Mouse (Mus musculus) kidney, embryonic 14.5 days (tissue): ENCODE measurements around the gene Srrt. TPM values are rescaled to one million over a fixed set of nuclear protein-coding genes. Genes with fewer than 3 reads are reported as not detected.

Source experiments
- ATAC-seq: fragments of 200-750 bp; cut with Nextera tagmentation; 2 replicates; pipeline ENCODE4 v1.8.0; 2017; ENCODE audit warnings: moderate number of reproducible peaks, mild to moderate bottlenecking, moderate TSS enrichment, moderate library complexity; ENCODE audit not compliant: low FRiP score, low TSS enrichment
- H3K27ac ChIP-seq: fragments of 300-500 bp; sonication (generic); 2 replicates; pipeline ENCODE4 v1.5.1; 2014; ENCODE audit warnings: low read depth, mild to moderate bottlenecking, low read length, moderate library complexity, mixed read lengths
- H3K27me3 ChIP-seq: fragments of 300-500 bp; sonication (generic); 2 replicates; pipeline ENCODE4 v1.6.1; 2014; ENCODE audit warnings: mild to moderate bottlenecking, low read length; ENCODE audit not compliant: control insufficient read depth, insufficient read depth
- H3K36me3 ChIP-seq: fragments of 300-500 bp; sonication (generic); 2 replicates; pipeline ENCODE4 v1.6.1; 2014; ENCODE audit warnings: low read length, mixed read lengths; ENCODE audit not compliant: control insufficient read depth, insufficient read depth
- H3K4me1 ChIP-seq: fragments of 300-500 bp; sonication (generic); 2 replicates; pipeline ENCODE4 v1.6.1; 2014; ENCODE audit warnings: low read length, mixed read lengths; ENCODE audit not compliant: control insufficient read depth, insufficient read depth
- H3K4me2 ChIP-seq: fragments of 300-500 bp; sonication (generic); replicated peaks from 2 replicates; pipeline ENCODE4 v1.6.1; 2014; ENCODE audit warnings: low read depth, mild to moderate bottlenecking, low read length
- H3K4me3 ChIP-seq: fragments of 300-500 bp; sonication (generic); 2 replicates; pipeline ENCODE4 v1.5.1; 2014; ENCODE audit warnings: mild to moderate bottlenecking, low read length
- H3K9ac ChIP-seq: fragments of 300-500 bp; sonication (generic); 2 replicates; pipeline ENCODE4 v1.6.1; 2014; ENCODE audit warnings: low read depth, mild to moderate bottlenecking, low read length, moderate library complexity
- H3K9me3 ChIP-seq: fragments of 300-500 bp; sonication (generic); 2 replicates; pipeline ENCODE4 v1.6.1; 2016; ENCODE audit warnings: low read length; ENCODE audit not compliant: control insufficient read depth
- WGBS: fragments of 180-500 bp; shearing (Covaris S2); extraction: QIAGEN DNeasy Blood & Tissue Kit; methylation state at CpG from one replicate; pipeline ENCODE4 v1.1.7; 2014; 5-methylcytosine and 5-hydroxymethylcytosine counted together
- microRNA-seq: library from miRNA; unstranded; fragments of <30 nt; microRNA quantifications from one replicate; pipeline ENCODE4, GENCODE M21; 2016
- polyA plus RNA-seq: library from polyadenylated mRNA; unstranded; fragments of >200 nt; fragmentation: Nextera tagmentation; extraction: Ambion mirVana; gene quantifications from 2 replicates; pipeline ENCODE4 v1.2.1, GENCODE M21; 2014

Gene Srrt
- polyA plus RNA-seq, 1 experiment from 2014 or later, result 141 TPM

DNA sequence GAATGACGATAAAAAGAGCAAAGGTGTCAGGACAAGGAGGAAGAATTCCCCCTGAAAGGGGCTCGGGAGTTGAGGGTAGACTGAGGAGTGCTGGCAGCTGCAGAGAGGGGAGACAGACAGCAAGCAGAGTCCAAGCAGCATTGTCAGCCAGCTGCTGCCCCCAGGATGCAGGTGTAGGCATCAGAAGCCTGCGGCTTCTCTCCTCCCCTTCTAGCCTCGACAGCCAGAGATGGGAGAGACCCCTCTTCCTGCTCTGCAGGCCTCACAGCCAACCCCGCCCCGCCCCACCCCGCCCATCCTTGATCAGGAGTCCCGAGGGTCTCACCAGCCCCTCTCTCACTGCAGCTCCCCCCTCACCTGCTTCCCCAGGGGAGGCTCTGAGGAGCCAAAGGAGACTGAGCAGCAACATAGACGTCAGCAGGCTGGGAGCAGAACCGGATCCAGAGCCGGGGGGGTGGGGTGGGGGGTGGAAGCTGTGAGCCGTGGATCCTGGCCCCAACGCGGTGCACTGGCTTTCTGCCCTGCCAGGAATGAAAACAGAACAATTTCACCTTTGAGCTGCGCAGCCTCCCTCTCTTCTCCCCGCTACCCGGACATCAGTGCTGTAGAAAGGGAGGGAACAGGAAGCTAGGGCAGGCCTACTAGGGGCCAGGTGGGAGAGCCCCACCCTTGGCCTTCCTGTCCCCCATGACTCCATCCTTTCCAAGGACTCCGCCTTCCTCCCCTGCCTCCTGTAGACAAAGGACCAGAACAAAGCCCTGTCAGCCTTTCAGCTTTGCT is 39.2 kb downstream of the Srrt start:
- H3K36me3 ChIP-seq, result no peaks in the 10 kb centered on the region
- 0 out of 2 replicates have a peak, but pooled peaks cover 4% of the 10 kb centered on the region for H3K4me1 ChIP-seq
- peak overlapping the region; percentile 30 for H3K4me2 ChIP-seq
- H3K27ac ChIP-seq, result no peak overlapping the region
- peaks cover 5% of the 10 kb centered on the region; the same call in 1 of the 2 replicates for H3K9me3 ChIP-seq
- peak overlapping the region; percentile 1; the same call in 1 of the 2 replicates for H3K4me3 ChIP-seq
- 20% methylated on average over 17 of the region's 18 CpGs for WGBS
- ATAC-seq, result peak; percentile 62
- no peaks in the 10 kb centered on the region for H3K27me3 ChIP-seq
- no peak overlapping the region for H3K9ac ChIP-seq

DNA sequence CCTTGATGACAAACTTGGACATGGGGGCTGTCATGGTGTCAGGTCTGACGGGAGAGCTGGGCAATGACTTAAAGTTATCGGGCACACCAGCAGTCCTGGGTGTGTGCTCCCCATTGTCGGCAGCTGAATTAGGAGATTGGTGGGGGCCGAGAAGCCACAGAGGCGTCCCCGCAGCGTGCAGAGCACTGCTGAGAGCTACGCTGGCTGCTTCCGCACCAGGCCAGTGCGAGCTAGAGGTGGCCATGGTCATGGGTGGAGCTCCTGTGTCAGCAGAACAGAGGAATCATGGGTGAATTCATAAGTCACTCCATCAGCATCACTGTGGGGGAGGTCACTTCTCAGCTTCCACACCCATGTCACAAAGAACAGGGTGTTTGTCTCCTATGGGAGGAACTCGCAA is 42.7 kb downstream of the Srrt start:
- Histone ChIP-seq H3K4me1 (0 out of 2 replicates have a peak, but pooled peaks cover 4% of the 10 kb centered on the region), H3K9me3 (no peaks in the 10 kb centered on the region), H3K27ac (no peak overlapping the region), H3K9ac (no peak overlapping the region), H3K4me3 (no peak overlapping the region), H3K36me3 (no peaks in the 10 kb centered on the region), H3K27me3 (no peaks in the 10 kb centered on the region), H3K4me2 (no peak overlapping the region)
- no peak for ATAC-seq
- WGBS, result 92% methylated on average over 11 of the region's 11 CpGs

DNA sequence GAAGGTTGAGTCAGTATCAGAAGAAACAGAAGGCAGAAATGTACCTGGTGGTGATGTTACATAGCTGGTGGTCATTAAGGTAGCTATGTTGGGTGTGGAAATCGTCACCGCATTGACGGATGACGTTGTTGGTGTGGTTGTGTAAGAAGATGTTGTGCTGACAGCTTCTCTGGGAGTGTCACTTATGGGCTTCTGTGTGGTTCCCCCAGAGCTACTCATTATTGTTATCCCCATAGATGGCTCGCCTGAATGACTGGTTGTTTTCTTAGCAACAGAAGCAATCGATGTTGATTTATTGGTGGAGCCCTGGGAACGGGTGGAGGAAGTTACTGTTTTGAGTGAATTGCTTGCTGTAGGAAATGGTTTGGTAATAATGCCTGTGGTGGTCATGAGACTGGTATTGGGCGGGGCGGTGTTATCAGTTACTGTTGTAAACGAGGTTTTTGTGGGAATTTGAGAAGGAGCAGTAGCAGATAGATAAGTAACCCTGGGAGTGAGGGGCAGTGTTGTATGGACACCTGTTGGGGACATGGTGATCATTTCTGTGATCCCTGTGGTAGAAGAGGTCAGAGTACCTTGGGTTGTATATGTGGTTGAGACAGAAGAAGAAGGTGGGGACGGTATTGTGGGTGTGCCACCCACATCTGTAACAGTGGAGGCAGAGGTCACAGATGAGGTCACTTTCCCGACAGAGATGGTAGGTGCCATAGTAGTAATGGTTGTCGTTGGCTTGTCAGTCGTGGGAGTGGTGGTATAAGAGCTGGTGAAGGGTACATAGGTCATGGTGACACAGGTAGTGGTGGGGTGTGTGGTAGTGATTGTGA is 43.4 kb downstream of the Srrt start:
- WGBS, result 68% methylated on average over 14 of the region's 14 CpGs
- ATAC-seq, result no peak
- H3K4me2 ChIP-seq, result no peak overlapping the region
- H3K9ac ChIP-seq, result no peak overlapping the region
- H3K27me3 ChIP-seq, result no peaks in the 10 kb centered on the region
- 0 out of 2 replicates have a peak, but pooled peaks cover 4% of the 10 kb centered on the region for H3K4me1 ChIP-seq
- H3K9me3 ChIP-seq, result no peaks in the 10 kb centered on the region
- H3K27ac ChIP-seq, result no peak overlapping the region
- no peaks in the 10 kb centered on the region for H3K36me3 ChIP-seq
- no peak overlapping the region for H3K4me3 ChIP-seq

Small RNAs within 50 kb of the gene (microRNA-seq; reads per million reads assigned to microRNA genes)
- gene Mir7036 (1.1 reads per million), gene Mir8116 (not detected)

Other genes starting within 250 kb of the Srrt start
- gene Serpine1, start 235.4 kb downstream of the Srrt start, polyA plus RNA-seq, result 0.26 and 0.32 TPM in 2 replicates
- 9.7 TPM in 2 replicates for gene Trim56, start 191.5 kb downstream of the Srrt start, polyA plus RNA-seq
- not detected in 2 replicates for gene Muc3, start 158.4 kb downstream of the Srrt start, polyA plus RNA-seq
- 0.11 and 0.13 TPM in 2 replicates for gene Muc3a, start 95.3 kb downstream of the Srrt start, polyA plus RNA-seq
- 0.57 and 0.58 TPM in 2 replicates for gene Ache, start 20.2 kb downstream of the Srrt start, polyA plus RNA-seq
- gene Ufsp1, start 13.0 kb downstream of the Srrt start, polyA plus RNA-seq, result 6.2 and 6.4 TPM in 2 replicates
- gene Trip6, start 6.7 kb upstream of the Srrt start, polyA plus RNA-seq, result 52.7 and 62.5 TPM in 2 replicates
- gene Slc12a9, start 25.9 kb upstream of the Srrt start, polyA plus RNA-seq, result 5.7 and 8.5 TPM in 2 replicates
- 30.9 and 58.9 TPM in 2 replicates for gene Ephb4, start 42.4 kb upstream of the Srrt start, polyA plus RNA-seq
- gene Zan, start 169.4 kb upstream of the Srrt start, polyA plus RNA-seq, result 0.17 and 0.60 TPM in 2 replicates
- gene Pop7, start 194.8 kb upstream of the Srrt start, polyA plus RNA-seq, result 57.8 and 69.5 TPM in 2 replicates
- 16.0 and 18.6 TPM in 2 replicates for gene Gigyf1, start 210.9 kb upstream of the Srrt start, polyA plus RNA-seq
- gene Epo, start 225.6 kb upstream of the Srrt start, polyA plus RNA-seq, result not detected in 2 replicates
- 427 and 433 TPM in 2 replicates for gene Gnb2, start 225.8 kb upstream of the Srrt start, polyA plus RNA-seq
- not detected in 2 replicates for gene Actl6b, start 245.8 kb upstream of the Srrt start, polyA plus RNA-seq